Mouse (Mus musculus) liver, adult 2 months (tissue): ENCODE measurements at regions not wholly inside any gene's neighbourhood (a gene's known extent, or its start where the extent isn't known, plus 50 kb on each side); places are given as distances from the start of the nearest gene placed in this dataset.

Experiments used
- DNase-seq: peaks from one replicate; pipeline ENCODE4 v3.0.0-alpha.2; 2011; ENCODE audit warnings: low read depth, low spot score; ENCODE audit errors: extremely low read depth
- H3K27ac ChIP-seq: fragments of 200-500 bp; replicated peaks from 2 replicates; pipeline ENCODE4 v1.5.1; 2012; ENCODE audit warnings: low read depth, mild to moderate bottlenecking, control low read depth, inconsistent platforms, low read length; ENCODE audit not compliant: insufficient read depth
- H3K27me3 ChIP-seq: fragments of 200-500 bp; 2 replicates; pipeline ENCODE4 v1.6.1; 2012; ENCODE audit warnings: mild to moderate bottlenecking, moderate library complexity, low read length, inconsistent platforms; ENCODE audit not compliant: control insufficient read depth, insufficient read depth
- H3K36me3 ChIP-seq: fragments of 200-500 bp; 2 replicates; pipeline ENCODE4 v1.6.1; 2012; ENCODE audit warnings: low read length, inconsistent platforms; ENCODE audit not compliant: control insufficient read depth, insufficient read depth
- H3K4me1 ChIP-seq: fragments of 200-500 bp; 2 replicates; pipeline ENCODE4 v1.6.1; 2011; ENCODE audit warnings: low read length; ENCODE audit not compliant: control insufficient read depth, insufficient read depth
- H3K4me3 ChIP-seq: fragments of 200-500 bp; 2 replicates; pipeline ENCODE4 v1.5.1; 2011; ENCODE audit warnings: low read depth, mild to moderate bottlenecking, control low read depth, low read length, moderate library complexity; ENCODE audit not compliant: insufficient read depth
- H3K79me2 ChIP-seq: fragments of 200-500 bp; 2 replicates; pipeline ENCODE4 v1.6.1; 2012; ENCODE audit warnings: inconsistent platforms, mild to moderate bottlenecking, low read length, moderate library complexity; ENCODE audit not compliant: control insufficient read depth, insufficient read depth
- H3K9ac ChIP-seq: fragments of 200-500 bp; 2 replicates; pipeline ENCODE4 v1.6.1; 2012; ENCODE audit warnings: low read depth, mild to moderate bottlenecking, control low read depth, inconsistent platforms, low read length
- CTCF ChIP-seq: fragments of 200-500 bp; IDR thresholded peaks from 2 replicates; pipeline ENCODE4 v1.5.1; 2011; ENCODE audit warnings: low read depth, low read length, control low read depth
- POLR2A ChIP-seq: fragments of 200-500 bp; IDR thresholded peaks from 2 replicates; pipeline ENCODE4 v1.6.1; 2011; ENCODE audit warnings: low read length, control low read depth; ENCODE audit not compliant: insufficient read depth; ENCODE audit errors: extremely low read depth
- WGBS: fragments of 180-500 bp; shearing (Covaris S2); methylation state at CpG from one replicate; pipeline ENCODE4 v1.1.7; 2018; 5-methylcytosine and 5-hydroxymethylcytosine counted together

DNA sequence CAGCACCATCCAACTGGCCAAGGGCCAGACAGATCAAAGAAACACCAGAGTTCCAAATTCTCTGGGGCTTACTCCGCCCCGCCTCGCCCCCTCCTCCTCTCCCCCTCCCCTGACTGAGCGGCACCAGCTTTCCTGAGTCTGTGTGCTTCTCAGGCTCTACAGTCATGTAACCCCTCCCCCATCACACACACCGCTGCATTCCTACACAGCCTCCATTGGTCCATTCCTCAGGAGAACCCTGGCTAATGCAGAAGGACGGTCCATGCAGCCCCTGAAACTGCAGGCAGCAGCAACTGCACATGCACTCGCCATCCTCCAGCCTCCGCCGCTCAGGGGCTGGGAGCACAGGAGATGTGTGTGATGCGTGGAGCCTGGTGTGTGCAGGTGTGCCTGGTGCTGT, 90.6 kb upstream of the Slc22a12 start:
- no peak for DNase-seq
- WGBS = 54% methylated on average over 10 of the region's 10 CpGs
- H3K4me1 ChIP-seq = no peaks in the 10 kb centered on the region

DNA sequence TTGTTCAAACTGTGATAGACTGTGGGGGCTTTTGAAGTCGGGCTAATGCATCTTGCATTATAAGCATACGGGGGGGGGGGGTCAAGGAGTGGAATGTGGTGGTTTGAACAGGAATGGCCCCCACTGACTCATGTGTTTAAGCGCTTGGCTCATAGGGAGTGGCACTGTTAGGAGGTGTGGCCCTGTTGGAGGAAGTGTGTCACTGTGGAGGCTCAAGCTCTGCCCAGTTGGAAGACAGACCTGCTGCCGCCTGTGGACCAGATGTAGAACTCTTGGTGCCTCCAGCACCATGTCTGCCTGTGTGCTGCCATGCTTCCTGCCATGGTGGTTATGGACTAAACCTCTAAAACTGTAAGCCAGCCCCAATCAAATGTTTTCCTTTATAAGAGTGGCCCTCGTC, 89.0 kb upstream of the Slc22a12 start:
- Histone ChIP-seq H3K36me3 (no peaks in the 10 kb centered on the region), H3K9ac (no peak overlapping the region), H3K27me3 (no peaks in the 10 kb centered on the region), H3K79me2 (no peaks in the 10 kb centered on the region), H3K4me1 (no peaks in the 10 kb centered on the region), H3K27ac (no peak overlapping the region), H3K4me3 (no peak overlapping the region)
- 78% methylated on average over 5 of the region's 5 CpGs for WGBS
- DNase-seq = no peak
- no peak for TF ChIP-seq POLR2A
- TF ChIP-seq CTCF = no peak

More for the DNA sequence above, 90.6 kb upstream of the Slc22a12 start:
- H3K27ac ChIP-seq = no peak overlapping the region
- H3K9ac ChIP-seq = no peak overlapping the region
- no peak overlapping the region for H3K4me3 ChIP-seq
- TF ChIP-seq POLR2A (no peak), CTCF (no peak)
- H3K79me2 ChIP-seq = no peaks in the 10 kb centered on the region
- no peaks in the 10 kb centered on the region for H3K36me3 ChIP-seq
- no peaks in the 10 kb centered on the region for H3K27me3 ChIP-seq

- 78% methylated on average over 4 of the region's 4 CpGs for WGBS
- H3K27me3 ChIP-seq = no peaks in the 10 kb centered on the region
- H3K79me2 ChIP-seq = no peaks in the 10 kb centered on the region
- TF ChIP-seq CTCF (no peak), POLR2A (no peak)
- DNase-seq = no peak
- H3K4me1 ChIP-seq = no peaks in the 10 kb centered on the region
- no peaks in the 10 kb centered on the region for H3K36me3 ChIP-seq
- no peak overlapping the region for H3K9ac ChIP-seq
- no peak overlapping the region for H3K4me3 ChIP-seq
- no peak overlapping the region for H3K27ac ChIP-seq
Measured at GRCm38 (mm10) chr19:6630613-6630940, 87.7 kb upstream of the Slc22a12 start.

- Histone ChIP-seq H3K4me1 (no peaks in the 10 kb centered on the region), H3K27me3 (no peaks in the 10 kb centered on the region), H3K9ac (no peak overlapping the region), H3K27ac (no peak overlapping the region), H3K4me3 (no peak overlapping the region), H3K79me2 (no peaks in the 10 kb centered on the region), H3K36me3 (no peaks in the 10 kb centered on the region)
- 89% methylated on average over 9 of the region's 9 CpGs for WGBS
- DNase-seq = no peak
- TF ChIP-seq CTCF (no peak), POLR2A (no peak)
Measured at GRCm38 (mm10) chr19:6629911-6630612, 87.2 kb upstream of the Slc22a12 start.

DNA sequence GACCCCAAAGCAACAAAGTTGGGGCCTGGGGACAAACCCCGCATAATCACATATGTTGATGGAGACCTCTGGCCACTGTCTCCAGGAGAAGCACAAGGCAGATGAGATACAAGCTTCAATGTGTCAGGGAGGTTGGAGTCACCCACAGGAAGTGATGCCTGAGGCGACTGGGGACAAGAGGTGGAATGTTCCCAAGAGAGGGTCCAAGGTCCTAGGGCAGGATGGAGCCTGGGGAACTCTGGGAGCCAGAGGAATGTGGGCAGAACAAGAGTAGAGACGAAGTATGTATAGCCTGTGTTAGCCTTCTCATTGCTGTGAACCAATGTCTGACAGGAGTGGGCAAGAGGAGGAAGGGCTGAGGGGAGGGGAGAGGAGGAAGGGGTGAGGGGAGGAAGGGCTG, 82.7 kb upstream of the Slc22a12 start:
- Histone ChIP-seq H3K4me3 (no peak overlapping the region), H3K4me1 (no peaks in the 10 kb centered on the region), H3K9ac (no peak overlapping the region), H3K79me2 (no peaks in the 10 kb centered on the region), H3K27ac (no peak overlapping the region), H3K36me3 (no peaks in the 10 kb centered on the region), H3K27me3 (no peaks in the 10 kb centered on the region; the same call in 1 of the 2 replicates)
- DNase-seq = no peak
- WGBS = 51% methylated on average over 3 of the region's 3 CpGs
- TF ChIP-seq CTCF (no peak), POLR2A (no peak)

DNA sequence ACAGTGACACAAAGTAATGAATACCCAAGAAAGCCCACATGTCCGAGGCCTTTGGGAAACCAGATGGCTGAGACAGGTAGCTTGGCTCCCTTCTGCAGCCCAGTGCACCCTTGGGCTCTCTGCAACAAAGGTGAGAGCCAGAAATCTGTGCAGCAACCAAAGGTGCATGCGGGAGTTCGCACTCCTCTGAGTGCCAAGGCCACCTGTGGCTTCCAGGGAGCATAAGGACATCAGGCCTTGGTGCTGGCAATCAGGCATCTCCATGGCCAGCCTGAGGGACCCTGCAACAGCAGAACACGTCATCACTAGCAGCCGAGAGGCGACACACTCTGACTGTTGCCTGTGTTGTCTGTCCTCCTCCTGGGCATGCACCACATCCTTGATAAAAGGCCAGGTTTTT, 78.2 kb upstream of the Slc22a12 start:
- H3K4me3 ChIP-seq = no peak overlapping the region
- no peak for DNase-seq
- H3K9ac ChIP-seq = no peak overlapping the region
- no peaks in the 10 kb centered on the region; the same call in 1 of the 2 replicates for H3K27me3 ChIP-seq
- no peak for TF ChIP-seq POLR2A
- no peak for TF ChIP-seq CTCF
- no peaks in the 10 kb centered on the region for H3K79me2 ChIP-seq
- 85% methylated on average over 6 of the region's 6 CpGs for WGBS
- no peak overlapping the region for H3K27ac ChIP-seq
- H3K4me1 ChIP-seq = no peaks in the 10 kb centered on the region
- H3K36me3 ChIP-seq = no peaks in the 10 kb centered on the region
